Mouse (Mus musculus) ES-Bruce4 (cell line): ENCODE results near the gene Ptpn21.

Source experiments
- CTCF ChIP-seq: IDR thresholded peaks from one replicate; pipeline ENCODE4 v1.8.1; 2011; ENCODE audit warnings: low read depth, low read length
- POLR2A ChIP-seq: IDR thresholded peaks from one replicate; pipeline ENCODE4 v1.8.1; 2011; ENCODE audit warnings: low read length; ENCODE audit not compliant: insufficient read depth

DNA sequence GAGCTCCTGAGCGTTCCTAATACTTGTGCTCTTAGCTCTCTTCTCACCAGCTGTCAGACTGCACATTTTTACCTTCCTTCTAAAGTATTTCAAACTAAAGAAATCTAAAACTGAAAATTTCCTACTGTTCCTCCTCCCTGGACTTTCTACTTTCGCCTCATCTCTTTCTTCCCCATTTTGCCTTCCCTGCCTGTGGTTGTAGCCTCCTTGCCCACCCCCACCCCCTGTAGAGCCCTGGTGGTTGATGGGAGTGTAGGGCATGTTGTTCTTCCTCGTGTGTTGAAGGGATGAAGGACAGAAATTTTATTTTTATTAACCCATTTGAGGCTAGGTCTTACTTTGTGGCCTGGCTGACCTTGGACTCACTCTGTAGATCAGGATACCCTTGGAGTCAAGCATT lies 40.3 kb upstream of the Ptpn21 start:
- no peak for TF ChIP-seq POLR2A
- TF ChIP-seq CTCF: no peak
